Mouse (Mus musculus): Measurements from ENCODE around the gene Gm37240. TPM values are rescaled to one million over a fixed set of nuclear protein-coding genes. Genes with fewer than 3 reads are reported as not detected.

Gm37240 gene
- polyA plus RNA-seq, 1 experiment = 0.91 TPM

- Histone ChIP-seq H3K9me3 (replicated peaks; ENCODE audit: control insufficient read depth, insufficient read depth, low read length, poor library complexity, severe bottlenecking) (no peaks in the 10 kb centered on the region), H3K27me3 (ENCODE audit: control insufficient read depth, insufficient read depth, low read length, poor library complexity, severe bottlenecking) (no peaks in the 10 kb centered on the region), H3K4me3 (ENCODE audit: low read depth, low read length) (no peak overlapping the region), H3K9ac (ENCODE audit: low read depth, poor library complexity, severe bottlenecking) (no peak overlapping the region), H3K36me3 (ENCODE audit: control insufficient read depth, insufficient read depth, low read length, poor library complexity, severe bottlenecking) (no peaks in the 10 kb centered on the region), H3K4me1 (ENCODE audit: control insufficient read depth, insufficient read depth, low read length) (no peaks in the 10 kb centered on the region), H3K27ac (ENCODE audit: insufficient read depth, low read length) (no peak overlapping the region)
- TF ChIP-seq CTCF (IDR thresholded peaks at IDR 0.05; ENCODE audit: low read depth, low read length) (no peak), POLR2A (IDR thresholded peaks at IDR 0.05; ENCODE audit: insufficient read depth, low read length) (no peak), EP300 (IDR thresholded peaks at IDR 0.05; ENCODE audit: insufficient read depth, low read depth, low read length) (no peak)
These were observed 336.0 kb downstream of the Gm37240 start for GRCm38 (mm10) chr3:85551352-85551751.

GRCm38 (mm10) chr3:85550312-85550711 lies 337.0 kb downstream of the Gm37240 start:
- H3K4me1 ChIP-seq (ENCODE audit: control insufficient read depth, insufficient read depth, low read length) = no peaks in the 10 kb centered on the region

GRCm38 (mm10) chr3:85543652-85544051 lies 343.7 kb downstream of the Gm37240 start:
- H3K27me3 ChIP-seq (ENCODE audit: control insufficient read depth, insufficient read depth, low read length, poor library complexity, severe bottlenecking) = no peaks in the 10 kb centered on the region; the same call in 1 of the 2 replicates
- no peak overlapping the region for H3K4me3 ChIP-seq (ENCODE audit: low read depth, low read length)
- H3K4me1 ChIP-seq (ENCODE audit: control insufficient read depth, insufficient read depth, low read length) = no peaks in the 10 kb centered on the region
- no peaks in the 10 kb centered on the region for H3K9me3 ChIP-seq (replicated peaks; ENCODE audit: control insufficient read depth, insufficient read depth, low read length, poor library complexity, severe bottlenecking)
- TF ChIP-seq EP300 (IDR thresholded peaks at IDR 0.05; ENCODE audit: insufficient read depth, low read depth, low read length) (no peak), CTCF (IDR thresholded peaks at IDR 0.05; ENCODE audit: low read depth, low read length) (peak; percentile 29), POLR2A (IDR thresholded peaks at IDR 0.05; ENCODE audit: insufficient read depth, low read length) (no peak)
- no peak overlapping the region for H3K9ac ChIP-seq (ENCODE audit: low read depth, poor library complexity, severe bottlenecking)
- H3K27ac ChIP-seq (ENCODE audit: insufficient read depth, low read length) = no peak overlapping the region
- H3K36me3 ChIP-seq (ENCODE audit: control insufficient read depth, insufficient read depth, low read length, poor library complexity, severe bottlenecking) = no peaks in the 10 kb centered on the region

More at GRCm38 (mm10) chr3:85550312-85550711, 337.0 kb downstream of the Gm37240 start:
- TF ChIP-seq CTCF (IDR thresholded peaks at IDR 0.05; ENCODE audit: low read depth, low read length) (no peak), EP300 (IDR thresholded peaks at IDR 0.05; ENCODE audit: insufficient read depth, low read depth, low read length) (no peak), POLR2A (IDR thresholded peaks at IDR 0.05; ENCODE audit: insufficient read depth, low read length) (no peak)
- H3K27me3 ChIP-seq (ENCODE audit: control insufficient read depth, insufficient read depth, low read length, poor library complexity, severe bottlenecking) = no peaks in the 10 kb centered on the region
- H3K9ac ChIP-seq (ENCODE audit: low read depth, poor library complexity, severe bottlenecking) = no peak overlapping the region
- H3K9me3 ChIP-seq (replicated peaks; ENCODE audit: control insufficient read depth, insufficient read depth, low read length, poor library complexity, severe bottlenecking) = no peaks in the 10 kb centered on the region
- H3K36me3 ChIP-seq (ENCODE audit: control insufficient read depth, insufficient read depth, low read length, poor library complexity, severe bottlenecking) = no peaks in the 10 kb centered on the region
- no peak overlapping the region for H3K27ac ChIP-seq (ENCODE audit: insufficient read depth, low read length)
- no peak overlapping the region for H3K4me3 ChIP-seq (ENCODE audit: low read depth, low read length)

- H3K9ac ChIP-seq (ENCODE audit: low read depth, poor library complexity, severe bottlenecking) = no peak overlapping the region
- no peaks in the 10 kb centered on the region for H3K36me3 ChIP-seq (ENCODE audit: control insufficient read depth, insufficient read depth, low read length, poor library complexity, severe bottlenecking)
- no peaks in the 10 kb centered on the region for H3K9me3 ChIP-seq (replicated peaks; ENCODE audit: control insufficient read depth, insufficient read depth, low read length, poor library complexity, severe bottlenecking)
- TF ChIP-seq POLR2A (IDR thresholded peaks at IDR 0.05; ENCODE audit: insufficient read depth, low read length) (no peak), CTCF (IDR thresholded peaks at IDR 0.05; ENCODE audit: low read depth, low read length) (no peak), EP300 (IDR thresholded peaks at IDR 0.05; ENCODE audit: insufficient read depth, low read depth, low read length) (no peak)
- no peak overlapping the region for H3K27ac ChIP-seq (ENCODE audit: insufficient read depth, low read length)
- no peaks in the 10 kb centered on the region for H3K4me1 ChIP-seq (ENCODE audit: control insufficient read depth, insufficient read depth, low read length)
- H3K27me3 ChIP-seq (ENCODE audit: control insufficient read depth, insufficient read depth, low read length, poor library complexity, severe bottlenecking) = no peaks in the 10 kb centered on the region; the same call in 1 of the 2 replicates
- H3K4me3 ChIP-seq (ENCODE audit: low read depth, low read length) = no peak overlapping the region
These were observed 344.6 kb downstream of the Gm37240 start for GRCm38 (mm10) chr3:85542765-85543164.

- H3K4me1 ChIP-seq (ENCODE audit: control insufficient read depth, insufficient read depth, low read length) = no peaks in the 10 kb centered on the region
- no peaks in the 10 kb centered on the region for H3K27me3 ChIP-seq (ENCODE audit: control insufficient read depth, insufficient read depth, low read length, poor library complexity, severe bottlenecking)
- no peak for TF ChIP-seq CTCF (IDR thresholded peaks at IDR 0.05; ENCODE audit: low read depth, low read length)
- TF ChIP-seq POLR2A (IDR thresholded peaks at IDR 0.05; ENCODE audit: insufficient read depth, low read length) = no peak
- TF ChIP-seq EP300 (IDR thresholded peaks at IDR 0.05; ENCODE audit: insufficient read depth, low read depth, low read length) = no peak
- no peak overlapping the region for H3K9ac ChIP-seq (ENCODE audit: low read depth, poor library complexity, severe bottlenecking)
- no peak overlapping the region for H3K27ac ChIP-seq (ENCODE audit: insufficient read depth, low read length)
- H3K36me3 ChIP-seq (ENCODE audit: control insufficient read depth, insufficient read depth, low read length, poor library complexity, severe bottlenecking) = no peaks in the 10 kb centered on the region
- no peak overlapping the region for H3K4me3 ChIP-seq (ENCODE audit: low read depth, low read length)
- H3K9me3 ChIP-seq (replicated peaks; ENCODE audit: control insufficient read depth, insufficient read depth, low read length, poor library complexity, severe bottlenecking) = no peaks in the 10 kb centered on the region
These were observed 351.4 kb downstream of the Gm37240 start for GRCm38 (mm10) chr3:85535621-85536520.

GRCm38 (mm10) chr3:85535042-85535441 lies 352.3 kb downstream of the Gm37240 start:
- Histone ChIP-seq H3K27me3 (ENCODE audit: control insufficient read depth, insufficient read depth, low read length, poor library complexity, severe bottlenecking) (no peaks in the 10 kb centered on the region), H3K9ac (ENCODE audit: low read depth, poor library complexity, severe bottlenecking) (no peak overlapping the region), H3K4me3 (ENCODE audit: low read depth, low read length) (no peak overlapping the region), H3K4me1 (ENCODE audit: control insufficient read depth, insufficient read depth, low read length) (no peaks in the 10 kb centered on the region), H3K9me3 (replicated peaks; ENCODE audit: control insufficient read depth, insufficient read depth, low read length, poor library complexity, severe bottlenecking) (no peaks in the 10 kb centered on the region), H3K36me3 (ENCODE audit: control insufficient read depth, insufficient read depth, low read length, poor library complexity, severe bottlenecking) (no peaks in the 10 kb centered on the region), H3K27ac (ENCODE audit: insufficient read depth, low read length) (no peak overlapping the region)
- TF ChIP-seq EP300 (IDR thresholded peaks at IDR 0.05; ENCODE audit: insufficient read depth, low read depth, low read length) = no peak
- TF ChIP-seq POLR2A (IDR thresholded peaks at IDR 0.05; ENCODE audit: insufficient read depth, low read length) = no peak
- no peak for TF ChIP-seq CTCF (IDR thresholded peaks at IDR 0.05; ENCODE audit: low read depth, low read length)

Measured in ES-Bruce4 (cell line).